Mouse (Mus musculus): Measurements from ENCODE around the gene Prdm4.

Prdm4 gene

DNA sequence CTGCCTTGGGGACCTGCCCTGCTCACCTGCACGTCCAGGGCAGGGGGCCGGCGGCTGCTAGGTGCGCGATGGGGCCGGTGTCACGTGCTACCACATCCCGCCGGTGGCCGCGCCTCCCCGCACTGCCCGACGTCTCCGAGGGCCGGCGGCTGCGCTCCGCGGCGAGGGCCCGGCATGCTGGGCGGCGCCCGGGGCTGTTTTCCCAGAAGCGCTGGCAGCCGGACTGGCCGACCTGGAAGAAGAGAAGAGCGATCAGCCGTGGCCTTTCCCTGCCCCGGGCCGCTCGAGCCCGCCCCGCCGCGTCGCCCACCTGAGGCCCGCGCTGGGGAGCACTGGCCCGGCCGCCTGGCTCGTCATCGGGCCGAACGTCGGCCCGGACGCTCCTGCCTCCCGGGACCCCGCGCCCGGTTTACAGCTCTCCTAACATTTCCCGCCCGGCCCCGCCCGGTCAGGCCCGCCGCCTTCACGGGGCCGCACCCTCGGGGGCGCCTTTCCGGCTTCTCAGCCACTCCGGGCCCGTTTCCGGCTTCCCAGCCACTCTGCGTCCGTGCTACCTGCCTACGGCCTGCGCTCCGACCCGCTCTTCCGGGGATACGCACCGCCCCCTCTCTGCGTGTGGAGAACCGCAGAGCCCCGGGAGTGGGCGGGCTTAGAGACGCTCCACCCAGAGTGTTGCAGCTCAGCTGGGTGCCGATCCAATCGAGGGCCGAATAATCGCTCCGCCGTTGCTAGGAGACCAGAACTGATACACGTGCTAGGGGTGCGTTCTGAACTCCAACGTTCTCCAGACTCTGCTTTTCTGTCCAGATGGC, at the start of gene Prdm4:
TSS of gene Prdm4 (minus strand) at position 645 of the 812 bp plus-strand sequence.
- peak; percentile 81 to 95 for DNase-seq (ENCODE audit: low spot score in 2 of 2)

- DNase-seq (ENCODE audit: low spot score in 2 of 2): no peak
Observed at GRCm38 (mm10) chr10:85966476-85966875, 49.5 kb upstream of the Prdm4 start.

DNA sequence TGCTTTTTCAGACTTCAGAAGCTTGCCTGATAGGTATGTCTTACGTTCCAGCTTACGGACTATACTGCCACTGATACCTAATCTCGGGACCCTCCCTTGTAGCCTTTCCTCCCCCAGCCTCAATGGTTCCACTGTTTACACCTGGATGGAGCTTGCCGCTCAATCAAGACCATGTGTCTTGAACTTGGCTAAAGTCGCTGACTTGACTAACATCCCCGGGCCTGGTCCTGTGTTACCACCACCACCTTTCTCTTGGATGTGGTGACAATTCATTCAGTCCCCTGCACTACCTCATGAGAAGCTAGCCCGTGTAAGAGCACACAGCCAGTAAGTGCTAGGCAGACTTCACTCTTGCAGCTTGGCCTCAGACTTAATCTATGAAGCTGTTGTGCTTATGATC, 47.4 kb upstream of the Prdm4 start:
- DNase-seq (ENCODE audit: low spot score in 2 of 2): no peak

DNA sequence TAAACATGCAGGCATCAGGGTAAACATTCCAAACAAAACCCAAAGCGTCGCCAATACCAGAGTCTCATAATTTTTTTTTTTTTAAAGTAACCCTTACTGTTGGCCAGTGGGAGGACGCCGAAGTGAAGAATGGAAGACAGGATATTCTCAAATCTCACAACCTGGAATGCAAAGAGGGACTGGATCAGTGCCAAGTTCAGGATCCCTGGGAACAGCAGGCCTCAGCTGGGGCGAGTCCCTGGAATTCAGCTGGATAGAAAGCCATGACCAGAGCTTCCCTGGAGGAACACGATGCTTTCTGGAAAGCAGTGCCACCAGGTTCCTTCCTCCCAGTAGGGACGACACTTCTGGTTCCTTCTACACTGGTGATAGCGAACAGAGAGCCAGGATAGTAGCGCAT, 46.0 kb upstream of the Prdm4 start:
- DNase-seq (ENCODE audit: low spot score in 2 of 2): no peak

- peak; percentile 99 for DNase-seq (ENCODE audit: low spot score in 2 of 2)
Observed at GRCm38 (mm10) chr10:85957464-85957950, 40.6 kb upstream of the Prdm4 start, which contains the start of gene Rtcb. TSS of gene Rtcb (minus strand) at chr10:85957823.

DNA sequence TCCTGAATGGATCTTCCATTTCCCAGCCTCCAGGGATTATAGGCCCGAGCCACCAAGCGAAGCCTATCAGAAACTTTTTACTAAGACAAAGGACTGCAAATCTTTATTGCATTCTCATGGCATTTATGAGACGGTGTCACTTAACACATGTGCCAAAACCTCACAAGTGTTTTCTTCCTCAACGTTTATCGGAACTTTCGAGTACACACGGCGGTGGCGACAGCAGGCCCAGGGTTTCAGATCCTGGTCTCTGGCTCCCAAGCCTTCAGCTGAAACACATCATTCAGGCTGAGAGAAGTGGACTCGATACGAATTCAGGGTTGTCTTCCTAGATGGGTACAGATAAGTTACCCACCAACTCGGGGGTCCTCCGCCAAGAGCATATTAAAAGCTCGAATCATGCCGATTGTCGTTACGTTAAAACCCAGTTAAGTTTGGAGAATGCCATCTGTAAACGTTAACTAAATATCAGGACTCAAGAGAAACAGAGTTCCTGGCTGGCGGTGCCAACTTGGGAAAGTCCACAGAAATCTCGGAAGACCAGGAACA, 40.0 kb upstream of the Prdm4 start:
- peak in 1 of 2 experiments; percentile 2 for DNase-seq (ENCODE audit: low spot score in 2 of 2)

- DNase-seq (ENCODE audit: low spot score in 2 of 2): no peak
Observed at GRCm38 (mm10) chr10:85954429-85954828, 37.5 kb upstream of the Prdm4 start.

GRCm38 (mm10) chr10:85953401-85953800, 36.5 kb upstream of the Prdm4 start:
- DNase-seq (ENCODE audit: low spot score in 2 of 2): no peak

DNA sequence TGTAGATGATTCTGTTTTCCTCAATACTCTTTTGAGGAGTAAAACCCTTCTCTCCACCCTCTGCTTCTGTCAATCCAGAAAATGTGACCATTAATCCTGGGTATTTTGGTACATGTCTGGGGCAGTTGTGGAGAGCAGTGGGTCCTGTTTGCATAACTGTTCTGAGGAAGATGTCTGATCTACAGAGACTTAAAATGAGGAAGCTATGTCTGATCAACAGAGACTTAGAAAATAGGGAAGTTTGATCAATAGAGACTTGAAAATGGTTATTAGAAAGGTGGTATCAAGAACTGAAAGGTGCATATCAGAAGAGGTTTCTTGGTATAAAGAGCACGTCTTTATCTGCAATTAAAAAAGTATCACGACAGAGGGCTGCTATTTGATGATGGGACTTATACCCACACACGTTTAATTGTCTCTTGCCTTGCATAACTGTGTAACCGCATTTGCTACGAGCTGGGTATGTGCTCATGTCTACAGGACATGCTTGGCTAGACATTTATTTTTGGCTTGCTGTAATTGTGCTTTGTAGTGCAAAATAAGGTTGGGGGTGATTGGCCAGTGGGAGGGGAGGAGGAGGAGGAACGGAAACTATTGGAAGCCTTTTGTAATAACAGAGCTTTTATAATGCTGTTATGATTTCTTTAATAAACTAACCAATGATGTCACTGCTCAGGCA, 35.0 kb upstream of the Prdm4 start:
- DNase-seq (ENCODE audit: low spot score in 2 of 2): no peak

- DNase-seq (ENCODE audit: low spot score in 2 of 2): no peak
Observed at GRCm38 (mm10) chr10:85948483-85949196, 31.7 kb upstream of the Prdm4 start.

DNA sequence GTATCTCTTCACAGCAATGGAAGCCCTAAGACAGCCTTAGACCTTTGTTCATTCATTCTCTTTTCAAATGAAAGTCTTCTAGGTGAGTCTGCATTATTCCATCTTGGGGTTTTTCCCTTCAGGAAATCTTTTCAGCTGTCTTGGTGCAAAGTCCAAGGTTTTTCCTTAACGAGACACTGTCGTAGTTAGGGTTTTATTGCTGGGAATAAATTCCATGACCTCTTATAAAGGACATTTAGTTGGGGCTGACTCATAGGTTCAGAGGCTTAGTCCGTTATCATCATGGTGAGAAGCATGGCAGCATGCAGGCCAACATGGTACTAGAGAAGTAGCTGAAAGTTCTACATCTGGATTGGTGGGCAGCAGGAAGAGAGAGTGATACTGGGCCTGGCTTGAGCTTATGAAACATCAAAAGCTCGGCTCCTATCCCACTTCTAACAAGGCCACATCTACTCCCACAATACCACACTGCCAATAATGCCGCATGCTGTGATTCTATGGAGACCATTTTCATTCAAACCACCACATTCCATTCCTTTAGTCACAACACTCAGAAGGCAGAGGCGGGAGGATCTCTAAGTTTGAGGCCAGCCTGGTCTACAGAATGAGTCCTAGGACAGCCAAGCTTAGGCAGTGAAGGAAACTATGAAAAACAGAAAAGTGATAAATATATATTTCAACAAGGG, 19.5 kb upstream of the Prdm4 start:
- no peak for DNase-seq (ENCODE audit: low spot score in 2 of 2)

DNA sequence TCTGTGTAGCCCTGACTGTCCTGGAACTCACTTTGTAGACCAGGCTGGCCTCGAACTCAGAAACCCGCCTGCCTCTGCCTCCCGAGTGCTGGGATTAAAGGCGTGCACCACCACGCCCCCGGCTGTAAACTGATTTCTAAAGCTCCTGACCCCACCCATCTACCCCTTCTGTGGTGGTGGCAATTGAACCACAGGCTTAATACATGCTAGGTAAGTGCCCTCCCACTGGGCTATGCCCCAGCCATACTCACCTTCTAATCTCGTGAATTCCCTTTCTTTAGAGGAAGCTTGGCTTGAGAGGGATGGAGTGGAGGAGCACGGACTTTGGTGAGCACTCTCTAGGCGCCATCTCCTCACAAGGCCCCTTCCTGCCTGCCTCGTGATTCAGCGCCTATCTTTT, 13.0 kb upstream of the Prdm4 start:
- no peak for DNase-seq (ENCODE audit: low spot score in 2 of 2)

- DNase-seq (ENCODE audit: low spot score in 2 of 2): no peak
Observed at GRCm38 (mm10) chr10:85929208-85929591, 12.3 kb upstream of the Prdm4 start.

GRCm38 (mm10) chr10:85928499-85929207, 11.7 kb upstream of the Prdm4 start:
- peak; percentile 56 to 81 for DNase-seq (ENCODE audit: low spot score in 2 of 2)

DNA sequence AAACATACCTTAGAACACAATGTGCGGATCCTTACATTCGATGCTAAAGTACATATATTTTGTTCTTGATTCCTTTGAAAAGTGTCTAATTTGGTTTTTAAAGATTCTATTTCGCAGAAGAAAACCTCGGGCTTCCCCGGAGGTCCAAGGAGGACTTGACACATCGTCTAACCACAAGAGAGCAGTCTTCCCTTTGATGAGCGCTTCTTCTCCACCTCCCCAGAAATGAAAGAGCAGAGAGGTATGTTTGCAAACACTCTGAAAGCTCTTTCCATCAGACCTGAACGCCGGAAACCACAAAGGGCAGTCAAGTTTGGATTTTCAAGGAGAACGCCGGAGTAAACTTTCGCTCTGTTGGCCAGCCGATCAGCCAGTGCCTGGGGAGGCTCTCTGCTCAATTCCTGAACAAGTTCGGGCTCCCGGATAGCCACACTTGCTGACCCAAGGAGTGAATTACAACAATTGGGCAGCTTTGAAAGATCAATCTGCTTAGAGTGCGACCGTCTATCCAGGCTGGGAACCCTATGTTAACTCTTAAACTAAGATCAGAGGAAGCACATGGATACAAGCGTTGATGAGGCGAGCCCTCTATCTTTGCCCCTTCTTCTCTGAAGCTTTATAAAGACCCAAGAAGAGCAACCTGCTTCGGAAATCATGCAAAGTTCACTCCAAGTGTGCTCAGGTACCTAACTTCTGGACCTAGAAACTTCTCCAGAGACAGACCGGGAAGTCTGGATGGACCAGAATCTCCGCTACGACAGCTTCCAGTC, 10.9 kb upstream of the Prdm4 start, which contains the start of gene Ascl4:
TSS of gene Ascl4 (plus strand) at position 6 of the 770 bp plus-strand sequence.
- no peak for DNase-seq (ENCODE audit: low spot score in 2 of 2)

GRCm38 (mm10) chr10:85879886-85880486, 37.0 kb downstream of the Prdm4 start:
- no peak for DNase-seq (ENCODE audit: low spot score in 2 of 2)

DNA sequence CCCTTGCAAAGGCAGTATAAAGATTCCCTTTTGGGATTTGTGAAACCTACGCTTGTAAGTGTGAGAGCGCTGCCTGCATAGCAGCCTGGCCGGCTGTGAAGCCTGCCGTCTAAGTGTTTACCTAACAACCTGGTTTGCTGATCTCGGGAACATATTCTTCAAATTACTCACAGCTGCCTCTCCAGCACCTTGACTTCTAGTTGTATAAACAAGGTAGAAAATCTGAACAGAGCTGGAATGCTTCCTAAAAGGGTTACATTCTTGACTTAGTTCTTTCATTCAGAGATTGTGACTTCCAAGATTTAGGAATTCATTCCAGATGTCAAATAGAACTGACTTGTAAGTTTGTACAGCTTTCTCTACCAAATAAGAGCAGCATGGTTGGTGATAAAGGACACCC, 41.1 kb downstream of the Prdm4 start:
- DNase-seq (ENCODE audit: low spot score in 2 of 2): no peak

DNA sequence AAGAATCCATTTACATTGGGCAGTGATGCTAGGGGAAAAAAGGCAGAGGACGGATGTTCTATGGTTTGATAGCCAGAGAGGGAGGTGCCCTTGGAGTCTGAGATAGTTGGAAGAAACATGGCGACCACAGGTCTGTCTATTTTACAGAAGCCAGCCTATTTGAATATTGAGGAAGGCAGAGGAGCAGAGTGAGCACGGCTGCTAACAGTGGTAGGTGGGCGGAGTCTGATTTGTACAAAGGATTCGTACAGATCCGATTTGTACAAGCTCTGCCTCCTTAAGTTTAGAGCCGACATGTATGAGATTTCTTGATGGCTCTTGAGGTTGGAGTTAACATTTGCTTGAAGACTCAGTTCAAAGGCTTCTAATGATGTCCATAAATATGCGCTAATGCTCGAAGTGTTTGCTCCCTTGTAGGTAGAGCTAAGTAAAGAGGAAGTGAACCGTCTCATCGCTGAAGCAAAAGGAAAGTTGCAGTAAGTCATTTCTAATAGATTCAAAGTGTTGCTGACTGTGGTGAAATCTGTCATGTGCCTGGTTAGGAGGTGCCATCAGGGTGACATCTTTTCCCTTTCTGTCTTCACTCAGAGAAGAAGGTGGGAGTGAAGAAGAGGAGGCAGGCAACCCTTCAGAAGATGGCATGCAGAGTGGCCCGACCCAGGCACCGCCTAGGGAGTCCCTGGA, 42.9 kb downstream of the Prdm4 start:
- no peak for DNase-seq (ENCODE audit: low spot score in 2 of 2)

DNA sequence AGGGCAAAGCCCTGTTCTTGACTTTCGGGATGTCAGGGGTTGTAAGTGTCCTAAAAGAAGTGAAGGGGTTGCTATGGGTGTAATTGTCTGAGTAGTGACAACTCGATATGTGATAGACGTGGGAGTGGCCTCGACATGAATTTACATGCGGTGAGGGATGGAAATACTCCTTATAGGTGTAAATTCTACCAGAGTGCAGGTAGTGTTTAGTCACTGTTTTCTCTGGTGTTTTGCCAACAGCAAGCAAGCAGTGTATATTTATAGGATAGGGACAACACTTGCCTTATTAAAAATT, 44.5 kb downstream of the Prdm4 start:
- DNase-seq (ENCODE audit: low spot score in 2 of 2): no peak

All from cerebellum, postnatal 4 days (tissue).